Mouse (Mus musculus): ENCODE results near the gene Ift43.

DNA sequence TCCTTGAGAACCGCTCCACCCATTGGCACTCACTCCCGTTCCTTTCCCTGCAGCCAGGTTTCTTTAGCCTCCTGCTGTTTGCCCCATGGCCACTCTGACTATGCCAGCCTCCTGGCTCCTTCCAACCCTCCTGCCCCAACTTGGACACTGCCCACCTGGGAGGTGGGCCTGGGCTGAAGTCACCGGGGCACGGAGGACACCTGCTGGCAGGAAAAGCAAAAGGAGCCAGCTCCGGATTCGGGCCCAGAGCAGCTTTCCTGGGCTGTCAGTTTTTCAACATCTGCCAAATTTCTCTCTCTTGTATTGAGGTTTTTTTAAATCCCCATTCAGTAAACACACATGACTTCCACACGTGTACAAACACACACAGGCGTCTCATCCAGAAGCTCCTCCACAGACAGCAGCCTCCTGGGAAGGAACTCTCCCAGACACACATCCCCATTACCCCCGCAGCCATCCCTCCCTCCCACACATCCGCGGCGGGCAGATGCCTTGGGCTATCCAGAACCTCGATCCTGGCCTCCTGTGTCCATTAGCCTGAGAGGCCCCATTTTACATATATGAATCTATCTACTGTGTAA lies 5.9 kb upstream of the Ift43 start:
- TF ChIP-seq ZNF384 (IDR thresholded peaks at IDR 0.05; ENCODE audit: low read depth, low read length) (no peak), CTCF (IDR thresholded peaks at IDR 0.05 in 2 of 3, conservative IDR thresholded peaks at IDR 0.05 in 1 of 3; ENCODE audit: control insufficient read depth in 1 of 3, insufficient read depth in 1 of 3, low read depth in 2 of 3, low read length in 3 of 3, poor library complexity in 1 of 3, severe bottlenecking in 1 of 3) (no peak), POLR2A (IDR thresholded peaks at IDR 0.05; ENCODE audit: control insufficient read depth in 1 of 2, insufficient read depth in 1 of 2, low read depth in 1 of 2, low read length in 2 of 2, poor library complexity in 1 of 2) (no peak), MAFK (IDR thresholded peaks at IDR 0.05; ENCODE audit: borderline replicate concordance, low read depth, low read length) (no peak), CHD2 (IDR thresholded peaks at IDR 0.05; ENCODE audit: low read length) (no peak), GATA1 (IDR thresholded peaks at IDR 0.05; ENCODE audit: low read depth, low read length) (no peak), ETS1 (IDR thresholded peaks at IDR 0.05; ENCODE audit: low read depth, low read length) (no peak), USF2 (IDR thresholded peaks at IDR 0.05; ENCODE audit: borderline replicate concordance in 1 of 2, insufficient read depth in 1 of 2, low read depth in 1 of 2, low read length in 2 of 2) (no peak), TCF12 (IDR thresholded peaks at IDR 0.05; ENCODE audit: low read depth, low read length) (no peak), NRF1 (IDR thresholded peaks at IDR 0.05; ENCODE audit: insufficient read depth, low read depth, low read length, poor library complexity, severe bottlenecking) (no peak)

All from MEL (cell line).